Mouse (Mus musculus): ENCODE measurements around the gene Trpm2. TPM values are rescaled to one million over a fixed set of nuclear protein-coding genes. Genes with fewer than 3 reads are reported as not detected.

The Trpm2 gene
- polyA plus RNA-seq, 1 experiment from 2014 or later = 2.2 TPM

DNA sequence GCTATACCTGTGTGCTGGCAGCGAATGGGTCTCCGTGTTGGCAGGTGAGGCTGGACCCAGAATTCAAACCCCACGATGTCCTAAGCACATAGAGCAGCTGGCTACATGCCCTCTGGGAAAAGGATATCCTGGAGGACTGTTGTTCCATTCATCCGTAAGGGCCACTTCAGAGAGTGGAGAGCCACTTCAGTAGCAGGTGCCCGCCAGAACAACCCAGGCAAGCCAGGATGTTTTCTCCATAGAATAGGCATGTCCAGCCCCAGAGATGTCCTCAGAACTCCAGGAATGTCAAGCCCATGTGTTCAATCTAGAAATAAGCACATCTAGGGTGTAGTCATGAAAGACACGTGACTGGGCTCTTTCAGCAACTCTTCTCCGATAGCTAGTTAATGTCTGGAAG is 100.7 kb downstream of the Trpm2 start:
- ATAC-seq (ENCODE audit: insufficient read depth) = no peak

DNA sequence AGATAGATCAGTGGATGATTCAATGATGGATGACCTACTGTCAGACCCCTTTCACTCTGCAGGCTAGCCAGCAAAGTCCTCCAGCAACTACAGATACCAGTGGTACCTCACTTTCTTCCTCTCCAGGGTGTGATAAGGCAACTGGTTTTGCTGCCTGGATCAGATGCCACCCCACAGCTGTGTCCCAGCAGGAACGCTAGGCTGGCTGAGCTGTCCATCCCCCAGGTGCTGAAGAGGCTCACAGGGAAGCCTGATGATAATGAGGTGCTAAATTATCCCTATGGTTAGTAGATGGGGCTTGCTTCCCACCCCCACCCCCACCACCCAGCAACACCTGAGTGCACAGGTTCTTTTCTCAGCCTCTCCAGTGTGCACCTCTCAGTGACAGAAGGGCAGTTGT is 102.8 kb downstream of the Trpm2 start:
- Histone ChIP-seq H3K4me3 (replicated peaks) (no peak overlapping the region), H3K9me3 (replicated peaks) (no peaks in the 10 kb centered on the region), H3K9ac (no peak overlapping the region), H3K4me2 (no peak overlapping the region), H3K27ac (replicated peaks) (no peak overlapping the region), H3K4me1 (replicated peaks) (no peaks in the 10 kb centered on the region), H3K36me3 (replicated peaks) (no peaks in the 10 kb centered on the region), H3K27me3 (no peaks in the 10 kb centered on the region)
- ATAC-seq (ENCODE audit: insufficient read depth) = no peak
- 3% methylated on average over 1 of the region's 1 CpGs for WGBS (ENCODE audit: insufficient replicate concordance)

More for the DNA sequence above, 100.7 kb downstream of the Trpm2 start:
- no peaks in the 10 kb centered on the region for H3K4me1 ChIP-seq (replicated peaks)
- no peaks in the 10 kb centered on the region for H3K9me3 ChIP-seq (replicated peaks)
- no peak overlapping the region for H3K27ac ChIP-seq (replicated peaks)
- H3K9ac ChIP-seq = no peak overlapping the region
- H3K4me3 ChIP-seq (replicated peaks) = no peak overlapping the region
- no peak overlapping the region for H3K4me2 ChIP-seq
- WGBS (ENCODE audit: insufficient replicate concordance) = 67% methylated on average over 7 of the region's 7 CpGs
- H3K27me3 ChIP-seq = no peaks in the 10 kb centered on the region
- no peaks in the 10 kb centered on the region for H3K36me3 ChIP-seq (replicated peaks)

DNA sequence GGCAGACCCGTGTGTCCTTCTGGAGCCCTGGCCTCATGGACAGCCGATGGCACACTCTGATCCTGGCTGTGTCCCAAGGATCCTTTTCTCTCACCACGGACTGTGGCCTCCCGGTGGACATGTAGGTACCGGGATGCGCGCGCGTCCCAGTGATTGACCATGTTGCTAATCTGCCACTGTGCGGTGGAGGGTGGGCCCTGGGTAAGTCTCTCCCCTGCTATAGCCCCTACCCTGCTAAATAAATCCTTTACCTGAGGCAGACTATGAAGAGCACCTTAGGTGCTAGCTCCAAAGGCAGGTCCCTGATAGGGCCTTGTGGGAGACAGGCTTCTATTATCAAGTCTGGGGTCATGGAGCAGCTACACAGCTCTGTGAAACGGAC is 105.6 kb downstream of the Trpm2 start:
- WGBS (ENCODE audit: insufficient replicate concordance) = 28% methylated on average over 11 of the region's 11 CpGs
- no peaks in the 10 kb centered on the region for H3K36me3 ChIP-seq (replicated peaks)
- H3K9me3 ChIP-seq (replicated peaks) = no peaks in the 10 kb centered on the region
- no peaks in the 10 kb centered on the region for H3K27me3 ChIP-seq
- H3K4me3 ChIP-seq (replicated peaks) = no peak overlapping the region
- no peaks in the 10 kb centered on the region for H3K4me1 ChIP-seq (replicated peaks)
- no peak overlapping the region for H3K27ac ChIP-seq (replicated peaks)
- H3K4me2 ChIP-seq = peak overlapping the region; percentile 41
- no peak for ATAC-seq (ENCODE audit: insufficient read depth)
- H3K9ac ChIP-seq = no peak overlapping the region

DNA sequence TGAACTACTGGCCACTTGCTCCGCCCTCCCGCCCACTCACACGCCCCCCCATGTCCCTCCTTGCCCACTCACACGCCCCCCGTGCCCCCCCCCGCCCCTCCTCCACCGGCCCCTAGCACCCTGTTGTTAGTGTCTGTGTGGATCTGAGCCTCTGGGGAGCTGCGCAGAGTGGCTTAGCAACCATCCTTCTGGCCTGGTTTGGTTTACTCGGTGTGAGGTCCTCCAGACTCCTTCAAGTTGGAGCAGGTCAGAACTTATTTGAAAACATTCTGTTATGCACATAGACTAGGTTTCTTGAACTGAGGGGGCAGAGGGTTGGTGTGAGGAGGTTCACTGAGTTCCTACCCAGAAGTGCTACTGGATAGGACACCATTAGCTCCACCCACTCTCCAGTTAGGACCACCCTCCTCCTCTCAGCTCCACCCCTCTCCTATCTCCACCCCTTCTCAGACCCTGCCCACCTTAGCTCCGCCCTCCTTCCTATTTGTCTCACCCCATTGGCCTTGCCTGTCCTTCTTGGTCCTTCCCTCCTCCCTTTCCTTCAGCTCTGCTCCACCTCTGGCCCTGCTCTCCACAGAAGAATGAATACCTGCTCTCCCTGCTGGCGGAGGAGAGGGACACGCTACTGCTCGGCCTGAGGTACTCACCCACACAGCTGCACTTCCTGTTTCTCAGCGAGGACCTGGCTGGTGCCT is 106.1 kb downstream of the Trpm2 start:
- no peaks in the 10 kb centered on the region for H3K27me3 ChIP-seq
- H3K36me3 ChIP-seq (replicated peaks) = no peaks in the 10 kb centered on the region
- no peak overlapping the region for H3K9ac ChIP-seq
- H3K27ac ChIP-seq (replicated peaks) = no peak overlapping the region
- WGBS (ENCODE audit: insufficient replicate concordance) = 19% methylated on average over 14 of the region's 14 CpGs
- peak overlapping the region; percentile 41 for H3K4me2 ChIP-seq
- peak; percentile 34; the same call in 1 of the 2 replicates for ATAC-seq (ENCODE audit: insufficient read depth)
- H3K4me1 ChIP-seq (replicated peaks) = no peaks in the 10 kb centered on the region
- no peaks in the 10 kb centered on the region for H3K9me3 ChIP-seq (replicated peaks)
- no peak overlapping the region for H3K4me3 ChIP-seq (replicated peaks)

DNA sequence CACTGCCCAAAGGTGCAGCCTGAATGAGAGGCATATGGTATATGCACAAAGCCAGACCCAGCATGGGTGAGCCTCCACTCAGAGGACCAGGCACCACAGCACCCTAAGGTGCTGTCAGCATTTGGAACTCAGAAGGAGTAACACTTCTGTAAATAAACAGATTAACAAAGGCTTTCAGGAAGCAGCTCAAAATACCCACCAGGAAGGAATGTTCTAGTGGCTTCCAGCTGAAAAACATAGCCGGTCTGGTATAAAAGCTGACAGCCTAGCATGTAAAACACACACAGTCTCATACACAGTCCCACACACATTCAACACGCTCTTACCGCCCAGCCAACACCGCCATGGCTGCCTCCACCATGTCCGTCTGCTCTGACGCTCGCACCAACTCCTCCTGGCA is 108.7 kb downstream of the Trpm2 start, which contains the start of gene Gm3285:
Gene Gm3285 (plus strand): TSS at position 301 of the 400 bp plus-strand sequence.
- Histone ChIP-seq H3K4me2 (no peak within 1 kb of the TSS), H3K36me3 (replicated peaks) (no peaks in the 10 kb centered on the region), H3K9ac (no peak within 1 kb of the TSS), H3K27me3 (no peaks in the 10 kb centered on the region), H3K4me1 (replicated peaks) (no peaks in the 10 kb centered on the region), H3K4me3 (replicated peaks) (no peak within 1 kb of the TSS), H3K27ac (replicated peaks) (no peak within 1 kb of the TSS), H3K9me3 (replicated peaks) (0 out of 2 replicates have a peak, but pooled peaks cover 3% of the 10 kb centered on the region)
- no peak for ATAC-seq (ENCODE audit: insufficient read depth)
- 47% methylated on average over 7 of the region's 7 CpGs for WGBS (ENCODE audit: insufficient replicate concordance)

Other genes with a start within 250 kb of the Trpm2 start
- not detected in 2 replicates for gene Krtap12-1, start 250.0 kb downstream of the Trpm2 start, polyA plus RNA-seq (2015; fragmentation: Nextera tagmentation; extraction: Ambion mirVana)
- gene Gm10100, start 244.1 kb downstream of the Trpm2 start, polyA plus RNA-seq (2015; fragmentation: Nextera tagmentation; extraction: Ambion mirVana) = not detected in 2 replicates
- gene Gm18596, start 227.9 kb downstream of the Trpm2 start, polyA plus RNA-seq (2015; fragmentation: Nextera tagmentation; extraction: Ambion mirVana) = not detected in 2 replicates
- gene Gm9736, start 219.2 kb downstream of the Trpm2 start, polyA plus RNA-seq (2015; fragmentation: Nextera tagmentation; extraction: Ambion mirVana) = not detected in 2 replicates
- gene Gm3233, start 210.9 kb downstream of the Trpm2 start, polyA plus RNA-seq (2015; fragmentation: Nextera tagmentation; extraction: Ambion mirVana) = not detected in 2 replicates
- gene Gm3238, start 199.2 kb downstream of the Trpm2 start, polyA plus RNA-seq (2015; fragmentation: Nextera tagmentation; extraction: Ambion mirVana) = not detected in 2 replicates
- not detected in 2 replicates for gene Gm7138, start 193.6 kb downstream of the Trpm2 start, polyA plus RNA-seq (2015; fragmentation: Nextera tagmentation; extraction: Ambion mirVana)
- gene Gm3250, start 188.0 kb downstream of the Trpm2 start, polyA plus RNA-seq (2015; fragmentation: Nextera tagmentation; extraction: Ambion mirVana) = not detected in 2 replicates
- gene Gm7137, start 182.4 kb downstream of the Trpm2 start, polyA plus RNA-seq (2015; fragmentation: Nextera tagmentation; extraction: Ambion mirVana) = not detected in 2 replicates
- not detected in 2 replicates for gene Gm9639, start 175.5 kb downstream of the Trpm2 start, polyA plus RNA-seq (2015; fragmentation: Nextera tagmentation; extraction: Ambion mirVana)
- not detected in 2 replicates for gene Gm19668, start 171.4 kb downstream of the Trpm2 start, polyA plus RNA-seq (2015; fragmentation: Nextera tagmentation; extraction: Ambion mirVana)
- not detected in 2 replicates for gene Gm9507, start 158.7 kb downstream of the Trpm2 start, polyA plus RNA-seq (2015; fragmentation: Nextera tagmentation; extraction: Ambion mirVana)
- gene Gm2696, start 155.9 kb downstream of the Trpm2 start, polyA plus RNA-seq (2015; fragmentation: Nextera tagmentation; extraction: Ambion mirVana) = not detected in 2 replicates
- gene Krtap10-4, start 143.5 kb downstream of the Trpm2 start, polyA plus RNA-seq (2015; fragmentation: Nextera tagmentation; extraction: Ambion mirVana) = not detected in 2 replicates
- gene Krtap10-10, start 134.6 kb downstream of the Trpm2 start, polyA plus RNA-seq (2015; fragmentation: Nextera tagmentation; extraction: Ambion mirVana) = not detected in 2 replicates
- not detected in 2 replicates for gene Gm36176, start 123.8 kb downstream of the Trpm2 start, polyA plus RNA-seq (2015; fragmentation: Nextera tagmentation; extraction: Ambion mirVana)
- not detected in 2 replicates for gene Gm10318, start 117.7 kb downstream of the Trpm2 start, polyA plus RNA-seq (2015; fragmentation: Nextera tagmentation; extraction: Ambion mirVana)
- not detected in 2 replicates for gene Gm3285, start 108.6 kb downstream of the Trpm2 start, polyA plus RNA-seq (2015; fragmentation: Nextera tagmentation; extraction: Ambion mirVana)
- gene Lrrc3, start 68.0 kb downstream of the Trpm2 start, polyA plus RNA-seq (2015; fragmentation: Nextera tagmentation; extraction: Ambion mirVana) = 13.7 and 16.3 TPM in 2 replicates
- 4.4 and 4.7 TPM in 2 replicates for gene 1810043G02Rik, start 8.0 kb upstream of the Trpm2 start, polyA plus RNA-seq (2015; fragmentation: Nextera tagmentation; extraction: Ambion mirVana)
- gene Pfkl, start 39.5 kb upstream of the Trpm2 start, polyA plus RNA-seq (2015; fragmentation: Nextera tagmentation; extraction: Ambion mirVana) = 80.6 and 85.9 TPM in 2 replicates
- gene Dnmt3l, start 71.4 kb upstream of the Trpm2 start, polyA plus RNA-seq (2015; fragmentation: Nextera tagmentation; extraction: Ambion mirVana) = not detected in 2 replicates
- not detected in 2 replicates for gene Aire, start 73.0 kb upstream of the Trpm2 start, polyA plus RNA-seq (2015; fragmentation: Nextera tagmentation; extraction: Ambion mirVana)
- gene Icosl, start 98.7 kb upstream of the Trpm2 start, polyA plus RNA-seq (2015; fragmentation: Nextera tagmentation; extraction: Ambion mirVana) = 2.2 TPM in 2 replicates
- gene D10Jhu81e, start 199.2 kb upstream of the Trpm2 start, polyA plus RNA-seq (2015; fragmentation: Nextera tagmentation; extraction: Ambion mirVana) = 18.4 and 19.3 TPM in 2 replicates
- 10.5 and 11.4 TPM in 2 replicates for gene Pwp2, start 214.6 kb upstream of the Trpm2 start, polyA plus RNA-seq (2015; fragmentation: Nextera tagmentation; extraction: Ambion mirVana)